Mouse (Mus musculus): Measurements from ENCODE around the gene Apeh.

DNA sequence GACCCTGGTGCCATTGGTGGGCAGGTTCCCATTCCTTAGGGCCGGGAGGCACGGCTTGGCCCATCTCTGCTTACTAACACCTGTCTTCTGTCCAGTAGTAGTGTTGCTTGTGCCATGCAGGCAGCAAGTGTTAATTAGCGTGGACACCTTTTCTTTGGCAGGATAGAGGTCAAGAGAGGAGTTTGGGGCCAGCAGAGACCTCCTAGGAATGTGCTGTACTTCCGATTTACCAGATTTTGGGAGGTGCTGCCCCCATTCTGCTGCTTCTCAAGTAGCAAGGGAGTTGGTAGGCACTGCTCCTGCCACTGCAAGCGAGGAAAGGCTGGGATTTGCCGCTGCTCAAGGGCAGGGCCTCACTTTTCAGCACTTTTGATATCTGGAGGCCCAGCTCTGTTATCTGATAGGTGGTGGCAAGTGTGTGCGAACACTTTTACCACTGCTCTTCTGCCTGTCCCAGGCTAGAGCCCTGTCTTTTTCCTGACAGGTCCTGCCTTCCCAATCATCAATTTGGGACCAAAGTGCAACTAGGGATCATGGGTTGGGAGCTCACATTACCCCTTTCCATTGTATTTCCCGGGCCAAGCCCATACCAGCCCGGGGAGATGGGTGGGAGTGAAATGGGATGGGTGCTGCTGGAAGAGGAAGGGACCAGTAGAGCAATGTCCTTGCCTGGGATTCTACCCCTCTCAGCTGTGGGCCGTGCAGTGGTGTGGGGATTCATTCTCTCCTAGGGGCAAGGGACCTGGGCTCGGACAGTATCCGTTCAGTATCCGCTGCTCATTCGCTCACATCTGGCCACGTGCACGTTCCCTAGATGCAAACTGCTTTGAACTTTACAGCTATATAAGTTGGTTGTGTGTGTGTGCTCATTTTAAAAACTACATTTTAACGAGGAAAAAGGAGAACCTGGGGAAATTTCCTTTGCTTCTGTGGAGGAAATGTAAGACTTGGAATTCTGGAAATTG lies 46.5 kb downstream of the Apeh start:
- TF ChIP-seq CTCF (IDR thresholded peaks at IDR 0.05; ENCODE audit: low read depth), result no peak
- no peak for TF ChIP-seq EP300 (IDR thresholded peaks at IDR 0.05; ENCODE audit: low read depth)

All from heart, postnatal 0 days (tissue).